Mouse (Mus musculus) layer of hippocampus, postnatal 25 days (tissue): ENCODE results near the gene Agbl2. TPM values are rescaled to one million over a fixed set of nuclear protein-coding genes. Genes with fewer than 3 reads are reported as not detected.
A peak's percentile ranks its signal among the peaks of the same experiment; 100 is the strongest.

Experiments
- DNase-seq, 2 experiments: peaks; one replicate each; pipeline ENCODE4 v3.0.0; 2022; ENCODE audit warnings: mixed read lengths in 2 of 2, low spot score in 1 of 2; ENCODE audit errors: extremely low spot score in 1 of 2
- total RNA-seq, 2 experiments: library from RNA; stranded (reverse); gene quantifications; 2 replicates each; pipeline ENCODE4 v1.2.3; 2021

Agbl2 gene
- under 1 TPM; 0.52 to 0.92 TPM for total RNA-seq

GRCm38 (mm10) chr2:90782458-90782857 is at the start of gene Agbl2:
Gene Agbl2 (plus strand): TSS chr2:90782727.
- no peak for DNase-seq

- no peak for DNase-seq
Measured at GRCm38 (mm10) chr2:90735326-90735725, 47.2 kb upstream of the Agbl2 start.

DNA sequence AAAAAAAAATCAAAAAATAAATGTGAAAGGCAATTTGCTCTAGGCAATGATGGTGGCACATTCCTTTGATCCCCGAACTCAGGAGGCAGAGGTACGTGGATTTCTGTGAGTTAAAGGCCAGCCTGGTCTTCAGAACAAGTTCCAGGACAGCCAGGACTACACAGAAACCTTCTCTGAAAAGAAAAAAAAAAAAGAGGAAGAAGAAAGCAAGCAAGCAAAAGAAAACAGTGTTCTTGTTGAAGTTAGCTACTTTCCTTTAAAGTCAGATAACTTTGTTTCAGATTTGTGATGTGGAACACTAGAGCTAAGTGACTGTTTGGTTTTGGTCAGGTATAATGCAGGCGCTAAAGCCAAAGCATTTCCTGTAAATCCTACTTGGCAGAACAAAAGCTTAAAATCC is 43.7 kb upstream of the Agbl2 start:
- DNase-seq: no peak

DNA sequence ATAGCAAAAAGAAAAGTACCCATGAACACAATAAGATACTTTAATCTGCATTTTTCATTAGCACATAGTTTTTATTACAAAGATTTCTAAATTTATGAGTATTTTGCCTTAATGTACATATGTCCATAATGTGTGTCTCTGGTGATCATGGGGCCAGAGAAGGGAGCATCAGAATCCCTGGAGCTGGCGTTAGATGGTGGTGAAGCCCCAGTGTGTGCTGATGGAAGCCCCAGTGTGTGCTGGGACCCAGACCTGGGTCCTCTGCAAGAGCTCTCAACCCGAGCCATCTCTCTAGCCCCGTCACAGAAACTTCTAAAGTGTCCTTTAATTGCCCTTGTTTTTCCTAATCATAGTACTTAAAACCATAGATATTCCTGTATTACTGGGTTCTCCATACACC is 43.2 kb upstream of the Agbl2 start:
- no peak for DNase-seq

DNA sequence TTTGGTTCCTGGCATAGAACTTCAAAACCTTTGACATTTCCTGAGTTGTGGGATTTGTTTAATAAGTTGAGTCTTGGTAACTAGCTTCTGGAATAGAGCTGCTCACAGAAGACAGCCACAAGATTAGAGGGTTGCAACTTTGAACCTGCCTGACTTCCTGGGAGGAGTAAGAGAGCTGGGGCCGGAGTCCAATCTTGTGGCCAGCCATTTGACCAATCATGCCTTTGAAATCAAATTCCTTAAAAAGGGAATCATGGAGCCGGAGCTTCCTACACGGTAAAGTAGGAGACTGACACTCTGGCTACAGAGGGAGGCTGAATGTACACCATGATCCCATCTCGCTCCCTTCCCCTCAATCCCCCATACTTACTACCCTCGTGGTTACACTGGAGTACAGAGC is 42.6 kb upstream of the Agbl2 start:
- DNase-seq: no peak

- DNase-seq: no peak
Measured at GRCm38 (mm10) chr2:90744285-90745052, 38.1 kb upstream of the Agbl2 start.

GRCm38 (mm10) chr2:90745053-90745678 is 37.4 kb upstream of the Agbl2 start, which contains the start of gene Fnbp4:
Gene Fnbp4 (plus strand): TSS chr2:90745370.
- peak; percentile 90 to 91 for DNase-seq

GRCm38 (mm10) chr2:90745740-90746537 is 36.6 kb upstream of the Agbl2 start:
- no peak for DNase-seq

GRCm38 (mm10) chr2:90746538-90746865 is 36.0 kb upstream of the Agbl2 start:
- no peak for DNase-seq

GRCm38 (mm10) chr2:90747131-90747530 is 35.4 kb upstream of the Agbl2 start:
- DNase-seq: no peak

DNA sequence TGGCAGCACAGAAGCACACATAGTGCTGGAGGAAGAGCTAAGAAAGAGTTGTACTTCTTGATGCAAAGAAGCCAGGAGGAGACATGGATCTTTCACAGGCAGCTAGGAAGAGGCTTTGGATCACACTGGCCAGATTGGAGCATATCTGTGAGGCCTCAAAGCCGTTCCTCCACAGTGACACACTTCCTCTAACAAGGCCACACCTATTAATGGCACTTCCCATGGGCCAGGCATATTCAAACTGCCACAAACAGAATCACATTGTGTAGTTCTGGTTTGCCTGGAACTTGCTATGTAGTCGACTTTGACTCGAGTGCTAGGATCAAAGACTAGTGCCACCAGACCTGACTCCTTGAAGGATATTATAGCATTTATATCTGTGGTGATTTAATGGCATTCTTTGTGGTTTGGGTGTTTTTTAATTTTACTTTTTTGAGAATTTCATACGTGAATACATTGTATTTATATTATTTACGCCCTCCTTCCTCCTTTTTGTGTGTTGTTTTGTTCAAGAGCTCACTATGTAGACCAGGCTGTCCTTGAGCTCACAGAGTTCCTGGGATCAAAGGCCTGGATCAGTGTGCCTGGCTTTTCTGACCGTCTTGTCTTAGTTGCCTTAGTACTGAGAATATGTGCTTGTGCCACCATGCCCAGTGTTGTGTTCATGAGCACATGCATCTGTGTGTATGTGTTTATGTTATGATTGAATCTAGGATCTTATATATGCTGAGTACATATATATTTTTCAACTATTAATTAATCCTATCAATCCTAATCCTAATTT is 32.7 kb upstream of the Agbl2 start:
- no peak for DNase-seq

GRCm38 (mm10) chr2:90753565-90753964 is 29.0 kb upstream of the Agbl2 start:
- no peak for DNase-seq

GRCm38 (mm10) chr2:90754188-90754587 is 28.3 kb upstream of the Agbl2 start:
- DNase-seq: no peak

DNA sequence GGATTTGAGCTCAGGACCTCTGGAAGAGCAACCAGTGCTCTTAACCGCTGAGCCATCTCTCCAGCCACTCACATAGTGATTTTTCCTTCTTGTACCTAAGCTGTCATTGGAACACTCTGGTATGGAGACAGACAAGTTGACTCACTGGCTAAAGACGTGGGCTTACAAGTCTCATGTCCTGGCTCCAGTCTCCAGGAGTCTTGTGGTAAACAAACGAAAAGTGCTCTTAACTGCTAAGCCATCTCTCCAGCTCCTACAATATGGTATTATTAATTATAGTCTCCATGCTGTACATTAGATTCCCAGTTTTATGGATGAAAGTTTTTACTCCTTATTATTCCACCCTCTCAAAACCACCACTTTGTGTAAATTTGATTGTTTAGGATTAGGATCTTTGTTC is 17.4 kb upstream of the Agbl2 start:
- no peak for DNase-seq

DNA sequence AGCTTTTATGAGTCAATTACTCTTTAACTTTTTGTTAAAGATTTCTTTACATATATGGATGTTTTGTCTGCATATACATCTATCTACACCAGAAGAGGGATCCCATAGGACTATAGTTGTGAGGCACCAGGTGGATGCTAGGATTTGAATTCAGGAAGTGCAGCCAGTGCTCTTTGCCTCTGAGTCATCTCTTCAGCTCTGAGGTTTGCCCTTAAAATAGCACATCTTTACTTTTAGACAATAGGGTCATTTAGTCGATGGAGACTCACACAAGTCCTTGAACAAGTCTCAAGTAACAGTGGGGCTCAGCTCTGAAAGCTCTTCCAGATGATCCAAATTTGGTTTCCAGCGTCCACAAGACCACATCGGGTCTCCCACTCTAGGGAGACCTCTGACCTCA is 1.2 kb upstream of the Agbl2 start:
- DNase-seq: no peak

DNA sequence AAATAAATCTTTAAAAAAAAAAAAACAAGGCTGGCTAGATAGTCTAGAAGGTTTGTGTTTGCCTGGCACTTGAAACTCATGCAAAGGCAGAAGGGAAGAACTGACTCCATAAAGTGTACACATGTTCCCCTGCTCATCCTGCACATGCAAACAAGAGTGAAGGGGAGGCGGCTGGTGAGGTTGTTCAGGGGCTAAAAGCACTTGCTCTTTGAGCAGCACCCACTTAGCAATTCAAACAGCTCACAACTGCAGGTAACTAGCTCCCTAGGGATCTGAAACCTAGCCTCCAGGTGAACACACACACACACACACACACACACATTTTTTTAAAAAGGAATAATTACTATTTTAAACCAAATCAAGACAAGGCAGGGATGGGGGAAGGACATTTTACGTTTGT is 589 bp upstream of the Agbl2 start:
- DNase-seq: no peak

DNA sequence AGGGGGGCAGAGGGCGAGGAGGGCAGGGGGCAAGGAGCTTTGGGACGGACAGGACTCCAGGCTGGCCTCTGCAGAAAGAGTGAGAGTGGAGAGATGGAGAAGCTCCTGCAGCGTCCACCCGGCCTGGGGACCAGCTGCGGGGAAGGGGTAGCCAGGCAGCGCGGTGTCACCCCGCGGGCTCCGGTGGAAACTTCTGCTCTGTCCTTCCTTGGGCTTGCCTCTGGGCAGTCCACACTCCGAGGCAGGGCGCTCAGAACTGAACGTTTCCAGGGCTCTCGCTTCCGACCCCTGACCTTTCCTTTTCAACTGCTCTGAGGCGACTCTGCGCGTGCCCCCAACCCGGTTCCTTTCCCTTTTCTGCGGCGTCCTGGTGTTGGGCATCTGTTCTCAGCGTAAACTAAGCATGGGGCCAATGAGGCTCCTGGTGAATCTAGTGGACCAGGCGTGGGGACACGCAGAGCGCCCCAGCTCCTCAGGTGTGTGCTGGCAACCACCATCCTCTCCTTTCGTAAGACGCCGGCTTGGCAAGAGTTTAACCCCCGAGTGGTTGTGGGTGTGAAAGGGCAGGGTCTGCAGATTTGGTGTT is 467 bp downstream of the Agbl2 start:
- no peak for DNase-seq

DNA sequence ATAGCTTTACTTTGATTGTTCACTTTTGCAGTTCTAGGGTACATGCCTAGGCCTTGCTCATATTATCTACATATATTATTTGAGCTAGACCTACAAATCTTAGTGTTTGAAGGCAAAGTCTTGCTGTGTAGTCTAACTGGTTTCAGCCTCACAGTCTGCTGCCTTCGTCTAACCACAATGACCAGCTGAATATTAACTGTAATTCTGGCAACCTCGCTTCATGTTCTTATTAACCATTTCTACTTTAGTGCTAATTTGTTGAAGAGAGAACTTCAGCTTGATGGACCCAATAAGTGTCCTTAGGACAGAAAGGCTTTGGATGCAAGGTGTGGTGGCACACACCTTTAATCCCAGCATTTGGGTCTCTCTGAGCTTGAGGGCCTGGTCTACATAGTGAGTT is 5.6 kb downstream of the Agbl2 start:
- no peak for DNase-seq

- DNase-seq: no peak
Measured at GRCm38 (mm10) chr2:90808241-90809126, 26.0 kb downstream of the Agbl2 start.
